Mouse (Mus musculus) forebrain, embryonic 15.5 days (tissue): ENCODE data around the gene Sept5. TPM values are rescaled to one million over a fixed set of nuclear protein-coding genes. Genes with fewer than 3 reads are reported as not detected.

Source experiments
- ATAC-seq: fragments of 200-750 bp; cut with Nextera tagmentation; replicated peaks from 2 replicates; pipeline ENCODE4 v1.8.0; 2017; ENCODE audit warnings: mild to moderate bottlenecking, moderate TSS enrichment, moderate library complexity
- H3K27ac ChIP-seq: fragments of 300-500 bp; sonication (generic); replicated peaks from 2 replicates; pipeline ENCODE4 v1.5.1; 2015; ENCODE audit warnings: mild to moderate bottlenecking, inconsistent platforms
- H3K27me3 ChIP-seq: fragments of 300-500 bp; sonication (generic); 2 replicates; pipeline ENCODE4 v1.6.1; 2015; ENCODE audit warnings: inconsistent platforms
- H3K36me3 ChIP-seq: fragments of 300-500 bp; sonication (generic); 2 replicates; pipeline ENCODE4 v1.6.1; 2015; ENCODE audit warnings: mild to moderate bottlenecking, inconsistent platforms
- H3K4me1 ChIP-seq: fragments of 300-500 bp; sonication (generic); 2 replicates; pipeline ENCODE4 v1.6.1; 2015; ENCODE audit warnings: inconsistent platforms
- H3K4me2 ChIP-seq: fragments of 300-500 bp; sonication (generic); replicated peaks from 2 replicates; pipeline ENCODE4 v1.6.1; 2015; ENCODE audit warnings: mild to moderate bottlenecking, inconsistent platforms
- H3K4me3 ChIP-seq: fragments of 300-500 bp; sonication (generic); 2 replicates; pipeline ENCODE4 v1.5.1; 2015; ENCODE audit warnings: mild to moderate bottlenecking, inconsistent platforms
- H3K9ac ChIP-seq: fragments of 300-500 bp; sonication (generic); replicated peaks from 2 replicates; pipeline ENCODE4 v1.6.1; 2015; ENCODE audit warnings: mild to moderate bottlenecking, inconsistent platforms
- H3K9me3 ChIP-seq: fragments of 300-500 bp; sonication (generic); 2 replicates; pipeline ENCODE4 v1.6.1; 2016; ENCODE audit warnings: inconsistent platforms
- WGBS: fragments of 180-500 bp; shearing (Covaris S2); methylation state at CpG from one replicate; pipeline ENCODE4 v1.1.7; 2015; ENCODE audit warnings: mixed read lengths; 5-methylcytosine and 5-hydroxymethylcytosine counted together
- polyA plus RNA-seq: library from polyadenylated mRNA; unstranded; fragments of >200 nt; fragmentation: Nextera tagmentation; extraction: Ambion mirVana; gene quantifications from 2 replicates; pipeline ENCODE4 v1.2.1, GENCODE M21; 2015

Gene Sept5
- polyA plus RNA-seq, 1 experiment from 2014 or later = 203 TPM

GRCm38 (mm10) chr16:18585676-18586075 lies 44.1 kb downstream of the Sept5 start:
- peaks cover 93% of the 10 kb centered on the region for H3K27me3 ChIP-seq
- H3K9me3 ChIP-seq = no peaks in the 10 kb centered on the region
- H3K36me3 ChIP-seq = no peaks in the 10 kb centered on the region
- peaks cover 38% of the 10 kb centered on the region for H3K4me1 ChIP-seq
- ATAC-seq = no peak
- 10% methylated on average over 10 of the region's 10 CpGs for WGBS
- no peak overlapping the region for H3K27ac ChIP-seq
- peak overlapping the region; percentile 35; the same call in 1 of the 2 replicates for H3K4me3 ChIP-seq
- H3K4me2 ChIP-seq = 0 out of 2 replicates have a peak overlapping the region, but pooled peaks have one; percentile 51
- no peak overlapping the region for H3K9ac ChIP-seq

- Histone ChIP-seq H3K36me3 (no peaks in the 10 kb centered on the region), H3K27ac (no peak overlapping the region), H3K4me2 (no peak overlapping the region), H3K4me1 (peaks cover 33% of the 10 kb centered on the region), H3K9ac (no peak overlapping the region), H3K27me3 (peaks cover 93% of the 10 kb centered on the region), H3K4me3 (no peak overlapping the region), H3K9me3 (no peaks in the 10 kb centered on the region)
- WGBS = 17% methylated on average over 10 of the region's 10 CpGs
- no peak for ATAC-seq
Observed at GRCm38 (mm10) chr16:18584901-18585510, 44.7 kb downstream of the Sept5 start.

GRCm38 (mm10) chr16:18583673-18584357 lies 45.9 kb downstream of the Sept5 start:
- Histone ChIP-seq H3K4me2 (no peak overlapping the region), H3K27ac (no peak overlapping the region), H3K4me3 (no peak overlapping the region), H3K9ac (no peak overlapping the region), H3K9me3 (no peaks in the 10 kb centered on the region), H3K36me3 (no peaks in the 10 kb centered on the region), H3K27me3 (peaks cover 89% of the 10 kb centered on the region), H3K4me1 (peaks cover 33% of the 10 kb centered on the region)
- WGBS = 12% methylated on average over 10 of the region's 10 CpGs
- ATAC-seq = no peak

- Histone ChIP-seq H3K9me3 (no peaks in the 10 kb centered on the region), H3K4me2 (no peak overlapping the region), H3K27me3 (peaks cover 88% of the 10 kb centered on the region), H3K27ac (no peak overlapping the region), H3K36me3 (no peaks in the 10 kb centered on the region), H3K4me1 (peaks cover 33% of the 10 kb centered on the region), H3K9ac (no peak overlapping the region), H3K4me3 (no peak overlapping the region)
- ATAC-seq = no peak
- 10% methylated on average over 10 of the region's 10 CpGs for WGBS
Observed at GRCm38 (mm10) chr16:18583169-18583568, 46.6 kb downstream of the Sept5 start.

GRCm38 (mm10) chr16:18582426-18583148 lies 47.2 kb downstream of the Sept5 start:
- Histone ChIP-seq H3K4me3 (peak overlapping the region; percentile 38), H3K9me3 (no peaks in the 10 kb centered on the region), H3K9ac (0 out of 2 replicates have a peak overlapping the region, but pooled peaks have one; percentile 1), H3K4me2 (peak overlapping the region; percentile 49), H3K27ac (no peak overlapping the region), H3K36me3 (no peaks in the 10 kb centered on the region), H3K4me1 (peaks cover 27% of the 10 kb centered on the region), H3K27me3 (peaks cover 84% of the 10 kb centered on the region)
- ATAC-seq = peak; percentile 27; the same call in 1 of the 2 replicates
- WGBS = under 1% methylated on average over 65 of the region's 67 CpGs

- peak; percentile 46 for ATAC-seq
- no peaks in the 10 kb centered on the region for H3K36me3 ChIP-seq
- H3K27me3 ChIP-seq = peaks cover 82% of the 10 kb centered on the region
- H3K9me3 ChIP-seq = no peaks in the 10 kb centered on the region
- H3K4me3 ChIP-seq = peak overlapping the region; percentile 38
- no peak overlapping the region for H3K27ac ChIP-seq
- H3K4me1 ChIP-seq = peaks cover 26% of the 10 kb centered on the region
- 0 out of 2 replicates have a peak overlapping the region, but pooled peaks have one; percentile 1 for H3K9ac ChIP-seq
- peak overlapping the region; percentile 49 for H3K4me2 ChIP-seq
- WGBS = under 1% methylated on average over 66 of the region's 66 CpGs
Observed at GRCm38 (mm10) chr16:18581623-18582205, 48.0 kb downstream of the Sept5 start.

GRCm38 (mm10) chr16:18581050-18581622 lies 48.6 kb downstream of the Sept5 start:
- H3K9me3 ChIP-seq = no peaks in the 10 kb centered on the region
- H3K36me3 ChIP-seq = no peaks in the 10 kb centered on the region
- H3K4me1 ChIP-seq = peaks cover 20% of the 10 kb centered on the region
- no peak overlapping the region for H3K9ac ChIP-seq
- peak overlapping the region; percentile 38 for H3K4me3 ChIP-seq
- H3K4me2 ChIP-seq = peak overlapping the region; percentile 49
- 4% methylated on average over 21 of the region's 21 CpGs for WGBS
- no peak for ATAC-seq
- peaks cover 76% of the 10 kb centered on the region for H3K27me3 ChIP-seq
- no peak overlapping the region for H3K27ac ChIP-seq

GRCm38 (mm10) chr16:18580389-18580788 lies 49.4 kb downstream of the Sept5 start:
- ATAC-seq = no peak
- Histone ChIP-seq H3K36me3 (no peaks in the 10 kb centered on the region), H3K9me3 (no peaks in the 10 kb centered on the region), H3K27me3 (peaks cover 69% of the 10 kb centered on the region), H3K9ac (no peak overlapping the region), H3K4me1 (peaks cover 17% of the 10 kb centered on the region), H3K4me2 (no peak overlapping the region), H3K4me3 (no peak overlapping the region), H3K27ac (no peak overlapping the region)
- WGBS = 19% methylated on average over 2 of the region's 2 CpGs

- Histone ChIP-seq H3K36me3 (no peaks in the 10 kb centered on the region), H3K9ac (no peak overlapping the region), H3K4me3 (no peak overlapping the region), H3K9me3 (no peaks in the 10 kb centered on the region), H3K4me2 (no peak overlapping the region), H3K27me3 (peaks cover 42% of the 10 kb centered on the region), H3K4me1 (peaks cover 16% of the 10 kb centered on the region), H3K27ac (no peak overlapping the region)
- no peak for ATAC-seq
- WGBS = 9% methylated on average over 5 of the region's 5 CpGs
Observed at GRCm38 (mm10) chr16:18577599-18578160, 52.1 kb downstream of the Sept5 start.

- no peak for ATAC-seq
- no peak overlapping the region for H3K4me2 ChIP-seq
- H3K4me3 ChIP-seq = no peak overlapping the region
- H3K9ac ChIP-seq = no peak overlapping the region
- peaks cover 10% of the 10 kb centered on the region for H3K4me1 ChIP-seq
- 26% methylated on average over 3 of the region's 3 CpGs for WGBS
- H3K36me3 ChIP-seq = no peaks in the 10 kb centered on the region
- H3K27me3 ChIP-seq = peaks cover 36% of the 10 kb centered on the region
- no peaks in the 10 kb centered on the region for H3K9me3 ChIP-seq
- no peak overlapping the region for H3K27ac ChIP-seq
Observed at GRCm38 (mm10) chr16:18577071-18577470, 52.7 kb downstream of the Sept5 start.

GRCm38 (mm10) chr16:18574196-18574595 lies 55.6 kb downstream of the Sept5 start:
- Histone ChIP-seq H3K4me2 (no peak overlapping the region), H3K9ac (no peak overlapping the region), H3K36me3 (no peaks in the 10 kb centered on the region), H3K4me3 (no peak overlapping the region), H3K9me3 (no peaks in the 10 kb centered on the region), H3K4me1 (no peaks in the 10 kb centered on the region), H3K27ac (no peak overlapping the region), H3K27me3 (peaks cover 7% of the 10 kb centered on the region; the same call in 1 of the 2 replicates)
- no peak for ATAC-seq
- 73% methylated on average over 8 of the region's 8 CpGs for WGBS
